Mouse (Mus musculus): ENCODE results near the gene Crebl2. TPM values are rescaled to one million over a fixed set of nuclear protein-coding genes. Genes with fewer than 3 reads are reported as not detected.

Gene Crebl2
- total and polyA plus RNA-seq, 3 experiments = 1.4 to 2.2 (median 1.5) TPM

DNA sequence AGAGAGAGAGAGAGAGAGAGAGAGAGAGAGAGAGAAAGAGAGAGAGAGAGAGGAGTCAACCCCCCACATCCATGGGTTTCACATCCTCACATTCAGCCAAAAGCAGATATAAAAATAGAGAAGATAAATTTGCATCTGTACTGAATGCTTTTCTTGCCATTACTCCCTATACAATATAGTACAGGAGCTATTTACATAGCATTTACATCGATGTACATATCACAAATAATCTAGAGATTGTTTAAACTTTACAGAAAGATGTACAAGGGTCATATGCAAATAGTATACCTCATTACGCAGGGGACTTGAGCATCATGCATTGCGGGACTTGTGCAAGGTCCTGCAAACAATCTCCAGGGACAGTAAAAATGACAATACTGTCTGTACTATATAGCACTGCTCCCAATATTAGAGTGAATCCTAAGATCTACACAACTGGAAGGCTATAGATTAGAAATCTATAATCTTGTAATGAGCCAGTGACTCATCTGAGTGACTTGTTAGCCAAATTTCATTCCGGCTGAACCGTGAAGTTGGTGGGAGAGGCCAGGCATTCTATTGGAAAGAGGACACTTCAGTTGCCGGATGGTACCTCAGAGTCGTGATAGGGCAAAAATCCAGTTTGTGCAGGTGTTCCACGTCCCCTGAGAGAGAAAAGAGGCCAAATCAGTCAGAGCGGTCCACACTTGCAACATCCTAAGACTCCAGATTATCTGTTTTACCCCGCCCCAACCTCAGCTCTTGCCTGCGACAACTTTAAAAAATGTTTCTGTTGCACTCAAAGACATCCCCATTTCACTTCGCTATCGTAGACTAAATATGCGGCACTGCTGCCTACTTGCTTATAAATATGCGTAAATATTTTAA lies 66.8 kb downstream of the Crebl2 start:
- Histone ChIP-seq H3K79me2 (replicated peaks; ENCODE audit: control insufficient read depth, extremely low read depth, insufficient read depth, poor library complexity, severe bottlenecking) (no peaks in the 10 kb centered on the region), H3K4me1 (ENCODE audit: control insufficient read depth in 1 of 2, insufficient read depth in 2 of 2) (peaks cover 2 to 25% of the 10 kb centered on the region in 2 experiments; a peak in 3 of 4 replicates), H3K27me3 (replicated peaks) (no peaks in the 10 kb centered on the region), H3K4me2 (ENCODE audit: insufficient read depth, low read depth, poor library complexity, severe bottlenecking) (peak overlapping the region; percentile 53), H3K36me3 (replicated peaks in 1 of 2; ENCODE audit: control insufficient read depth in 1 of 2, insufficient read depth in 1 of 2, low read length in 1 of 2) (peaks cover 0 to 5% of the 10 kb centered on the region in 2 experiments), H3K27ac (ENCODE audit: insufficient read depth, low read depth) (peak overlapping the region; percentile 97), H3K9me3 (replicated peaks; ENCODE audit: low read length) (no peaks in the 10 kb centered on the region), H3K4me3 (replicated peaks in 1 of 3; ENCODE audit: low read depth in 2 of 3, low read length in 2 of 3, poor library complexity in 1 of 3) (peak overlapping the region; percentile 38 to 66 (median 56)), H3K9ac (ENCODE audit: insufficient read depth, low read depth) (peak overlapping the region; percentile 73)
- in situ Hi-C loops (cut with MboI; ENCODE audit: low pct_ligation_motif_present, low pct_unique_long_range_greater_than_20kb, low sequenced_read_pairs) = no loop called here
- TF ChIP-seq ETS1 (conservative IDR thresholded peaks at IDR 0.05; ENCODE audit: low read depth, low read length) = 0 out of 2 replicates have a peak, but pooled peaks have one; percentile 33
- peak; percentile 72 for TF ChIP-seq EP300 (IDR thresholded peaks at IDR 0.05; ENCODE audit: low read length)
- no peak; the same call in 1 of the 2 replicates for TF ChIP-seq JUND (conservative IDR thresholded peaks at IDR 0.05; ENCODE audit: low read depth, low read length)
- TF ChIP-seq TBP (conservative IDR thresholded peaks at IDR 0.05; ENCODE audit: low read depth, low read length) = peak; percentile 89
- peak; percentile 63; the same call in 1 of the 2 replicates for TF ChIP-seq IRF4 (IDR thresholded peaks at IDR 0.05; ENCODE audit: low read depth, low read length)
- no peak for TF ChIP-seq USF2 (conservative IDR thresholded peaks at IDR 0.05; ENCODE audit: low read depth, low read length)
- TF ChIP-seq MYC (IDR thresholded peaks at IDR 0.05; ENCODE audit: low read depth, low read length) = 0 out of 2 replicates have a peak, but pooled peaks have one; percentile 9
- 0 out of 2 replicates have a peak, but pooled peaks have one; percentile 2 for TF ChIP-seq NRF1 (IDR thresholded peaks at IDR 0.05; ENCODE audit: low read depth, low read length)
- 0 out of 2 replicates have a peak, but pooled peaks have one; percentile 23 for TF ChIP-seq CHD2 (IDR thresholded peaks at IDR 0.05; ENCODE audit: low read length)
- dilution Hi-C loops (cut with MboI; ENCODE audit: extremely low pct_ligation_motif_present, extremely low pct_unique_long_range_greater_than_20kb, low sequenced_read_pairs) = no loop called here
- DNase-seq (ENCODE audit: extremely low read depth) = peak; percentile 71

DNA sequence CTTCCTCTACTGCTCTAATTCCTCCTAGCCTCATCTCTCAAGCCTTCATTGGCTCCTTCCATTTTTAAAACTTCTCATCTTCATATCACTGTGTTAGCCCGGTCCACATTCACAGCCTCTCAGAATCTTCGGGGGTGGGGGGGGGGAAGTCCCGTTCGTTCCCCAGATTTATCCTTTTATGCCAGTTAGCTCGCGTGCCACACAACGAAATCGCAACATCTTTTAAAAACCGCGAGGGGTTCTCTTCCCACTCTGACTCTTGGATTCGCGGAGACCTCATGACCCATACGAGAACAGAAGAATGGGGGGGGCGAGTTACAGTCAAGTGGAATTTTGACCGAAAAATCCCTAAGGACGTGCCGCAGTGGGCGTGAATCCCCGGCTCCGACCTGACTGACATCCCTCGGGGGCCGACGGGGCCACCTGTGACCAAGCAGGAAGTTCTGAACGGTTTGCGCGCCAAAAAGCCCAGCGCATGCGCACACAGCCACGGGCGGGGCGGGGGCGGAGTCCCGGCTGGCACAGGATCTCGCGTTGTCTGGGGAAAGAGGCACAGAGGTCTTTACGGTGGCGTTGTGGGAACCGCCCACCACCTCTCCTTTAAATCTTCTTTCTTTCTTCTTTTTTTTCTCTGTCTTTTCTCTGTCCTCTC lies 67.6 kb downstream of the Crebl2 start:
- peak overlapping the region; percentile 97 for H3K27ac ChIP-seq (ENCODE audit: insufficient read depth, low read depth)
- in situ Hi-C loops (cut with MboI; ENCODE audit: low pct_ligation_motif_present, low pct_unique_long_range_greater_than_20kb, low sequenced_read_pairs) = no loop called here
- H3K9ac ChIP-seq (ENCODE audit: insufficient read depth, low read depth) = peak overlapping the region; percentile 94
- DNase-seq (ENCODE audit: extremely low read depth) = peak; percentile 97
- peaks cover 2 to 25% of the 10 kb centered on the region in 2 experiments; a peak in 3 of 4 replicates for H3K4me1 ChIP-seq (ENCODE audit: control insufficient read depth in 1 of 2, insufficient read depth in 2 of 2)
- H3K27me3 ChIP-seq (replicated peaks) = no peaks in the 10 kb centered on the region
- peaks cover 0 to 5% of the 10 kb centered on the region in 2 experiments for H3K36me3 ChIP-seq (replicated peaks in 1 of 2; ENCODE audit: control insufficient read depth in 1 of 2, insufficient read depth in 1 of 2, low read length in 1 of 2)
- peak overlapping the region; percentile 53 for H3K4me2 ChIP-seq (ENCODE audit: insufficient read depth, low read depth, poor library complexity, severe bottlenecking)
- H3K9me3 ChIP-seq (replicated peaks; ENCODE audit: low read length) = no peaks in the 10 kb centered on the region
- peak overlapping the region; percentile 66 to 90 (median 72) for H3K4me3 ChIP-seq (replicated peaks in 1 of 3; ENCODE audit: low read depth in 2 of 3, low read length in 2 of 3, poor library complexity in 1 of 3)
- H3K79me2 ChIP-seq (replicated peaks; ENCODE audit: control insufficient read depth, extremely low read depth, insufficient read depth, poor library complexity, severe bottlenecking) = no peaks in the 10 kb centered on the region
- dilution Hi-C loops (cut with MboI; ENCODE audit: extremely low pct_ligation_motif_present, extremely low pct_unique_long_range_greater_than_20kb, low sequenced_read_pairs) = no loop called here
- TF ChIP-seq ZNF384 (IDR thresholded peaks at IDR 0.05; ENCODE audit: low read depth, low read length) = no peak
- peak; percentile 87 for TF ChIP-seq ETS1 (conservative IDR thresholded peaks at IDR 0.05; ENCODE audit: low read depth, low read length)
- TF ChIP-seq MEF2A (IDR thresholded peaks at IDR 0.05; ENCODE audit: borderline replicate concordance, low read depth, low read length) = peak; percentile 82; the same call in 1 of the 2 replicates
- peak; percentile 90 for TF ChIP-seq MAZ (IDR thresholded peaks at IDR 0.05; ENCODE audit: low read depth, low read length)
- peak; percentile 75 for TF ChIP-seq IRF4 (IDR thresholded peaks at IDR 0.05; ENCODE audit: low read depth, low read length)
- TF ChIP-seq SMC3 (IDR thresholded peaks at IDR 0.05; ENCODE audit: low read depth, low read length) = no peak
- TF ChIP-seq UBTF (IDR thresholded peaks at IDR 0.05; ENCODE audit: low read depth, low read length) = no peak
- no peak for TF ChIP-seq JUN (IDR thresholded peaks at IDR 0.05; ENCODE audit: insufficient read depth, low read depth, low read length)
- TF ChIP-seq PAX5 (IDR thresholded peaks at IDR 0.05; ENCODE audit: low read length) = no peak
- no peak for TF ChIP-seq RAD21 (IDR thresholded peaks at IDR 0.05; ENCODE audit: low read depth, low read length)
- TF ChIP-seq HCFC1 (IDR thresholded peaks at IDR 0.05; ENCODE audit: low read depth, low read length) = peak; percentile 72
- peak; percentile 67; the same call in 1 of the 2 replicates for TF ChIP-seq MYC (IDR thresholded peaks at IDR 0.05; ENCODE audit: low read depth, low read length)
- TF ChIP-seq CTCF (conservative IDR thresholded peaks at IDR 0.05 in 1 of 2, IDR thresholded peaks at IDR 0.05 in 1 of 2; ENCODE audit: low read depth in 2 of 2, low read length in 2 of 2) = no peak
- TF ChIP-seq MXI1 (IDR thresholded peaks at IDR 0.05; ENCODE audit: low read depth, low read length) = peak; percentile 87
- peak; percentile 94 for TF ChIP-seq NELFE (IDR thresholded peaks at IDR 0.05; ENCODE audit: low read depth, low read length)
- TF ChIP-seq POLR2A (IDR thresholded peaks at IDR 0.05; ENCODE audit: low read depth, low read length) = no peak; the same call in 1 of the 2 replicates
- TF ChIP-seq EP300 (IDR thresholded peaks at IDR 0.05; ENCODE audit: low read length) = peak; percentile 63
- no peak for TF ChIP-seq ZC3H11A (IDR thresholded peaks at IDR 0.05; ENCODE audit: low read depth, low read length)
- TF ChIP-seq E2F4 (IDR thresholded peaks at IDR 0.05; ENCODE audit: insufficient replicate concordance, low read depth, low read length) = peak; percentile 98
- TF ChIP-seq TBP (conservative IDR thresholded peaks at IDR 0.05; ENCODE audit: low read depth, low read length) = peak; percentile 87
- no peak for TF ChIP-seq JUND (conservative IDR thresholded peaks at IDR 0.05; ENCODE audit: low read depth, low read length)
- no peak for TF ChIP-seq USF2 (conservative IDR thresholded peaks at IDR 0.05; ENCODE audit: low read depth, low read length)
- TF ChIP-seq SIN3A (IDR thresholded peaks at IDR 0.05; ENCODE audit: low read length) = peak; percentile 83
- TF ChIP-seq CHD2 (IDR thresholded peaks at IDR 0.05; ENCODE audit: low read length) = peak; percentile 99
- TF ChIP-seq RCOR1 (conservative IDR thresholded peaks at IDR 0.05; ENCODE audit: low read depth, low read length) = 0 out of 2 replicates have a peak, but pooled peaks have one; percentile 34
- TF ChIP-seq MAX (IDR thresholded peaks at IDR 0.05; ENCODE audit: low read length) = peak; percentile 91

Measured in CH12.LX (cell line).